Mouse (Mus musculus) embryonic fibroblast, embryonic 13.5 days (primary cell): Measurements from ENCODE around the gene Scml4. TPM values are rescaled to one million over a fixed set of nuclear protein-coding genes. Genes with fewer than 3 reads are reported as not detected.

Source experiments
- H3K27ac ChIP-seq: 2 replicates; pipeline ENCODE4 v1.5.1; 2012; ENCODE audit warnings: low read length, control low read depth, inconsistent platforms; ENCODE audit not compliant: insufficient read depth
- H3K4me1 ChIP-seq: 2 replicates; pipeline ENCODE4 v1.6.1; 2011; ENCODE audit warnings: low read length; ENCODE audit not compliant: control insufficient read depth, insufficient read depth
- H3K4me3 ChIP-seq: 2 replicates; pipeline ENCODE4 v1.5.1; 2011; ENCODE audit warnings: mild to moderate bottlenecking, control low read depth, low read length; ENCODE audit not compliant: insufficient read depth
- CTCF ChIP-seq: IDR thresholded peaks from 2 replicates; pipeline ENCODE4 v1.5.1; 2011; ENCODE audit warnings: mild to moderate bottlenecking, control low read depth, low read length, moderate library complexity, borderline replicate concordance; ENCODE audit not compliant: insufficient read depth
- POLR2A ChIP-seq: IDR thresholded peaks from 2 replicates; pipeline ENCODE4 v1.6.1; 2011; ENCODE audit warnings: low read depth, mild to moderate bottlenecking, control low read depth, low read length, moderate library complexity
- polyA plus RNA-seq: library from polyadenylated mRNA; stranded (reverse); fragments of >200 nt; gene quantifications from 2 replicates; pipeline ENCODE4 v1.2.4, GENCODE M21; 2011; ENCODE audit warnings: low read depth; ENCODE audit not compliant: missing spikeins, insufficient read length

Gene Scml4
- polyA plus RNA-seq, 1 experiment: 0.72 TPM

DNA sequence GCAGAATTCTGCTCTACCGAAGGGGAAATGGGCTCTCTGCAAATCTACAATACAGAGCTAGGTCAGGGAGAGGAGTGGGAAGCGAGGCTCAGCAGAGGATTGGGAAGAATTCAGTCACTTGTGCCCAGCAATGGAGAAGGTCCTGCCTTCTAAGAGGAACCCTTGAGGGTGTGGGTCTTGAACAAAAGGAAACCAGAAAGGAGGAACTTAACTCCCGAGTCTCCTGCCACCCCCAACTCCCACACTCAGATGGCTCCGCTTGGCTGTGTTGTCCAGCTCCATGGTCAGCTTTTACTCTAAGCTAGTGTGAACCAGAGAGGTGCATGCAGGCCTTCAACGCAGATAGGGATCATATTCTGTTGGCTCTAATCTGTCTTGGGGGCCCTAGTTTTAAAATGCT, 16.0 kb downstream of the Scml4 start:
- Histone ChIP-seq H3K4me1 (no peaks in the 10 kb centered on the region), H3K27ac (no peak overlapping the region), H3K4me3 (no peak overlapping the region)
- TF ChIP-seq CTCF: no peak
- no peak for TF ChIP-seq POLR2A

DNA sequence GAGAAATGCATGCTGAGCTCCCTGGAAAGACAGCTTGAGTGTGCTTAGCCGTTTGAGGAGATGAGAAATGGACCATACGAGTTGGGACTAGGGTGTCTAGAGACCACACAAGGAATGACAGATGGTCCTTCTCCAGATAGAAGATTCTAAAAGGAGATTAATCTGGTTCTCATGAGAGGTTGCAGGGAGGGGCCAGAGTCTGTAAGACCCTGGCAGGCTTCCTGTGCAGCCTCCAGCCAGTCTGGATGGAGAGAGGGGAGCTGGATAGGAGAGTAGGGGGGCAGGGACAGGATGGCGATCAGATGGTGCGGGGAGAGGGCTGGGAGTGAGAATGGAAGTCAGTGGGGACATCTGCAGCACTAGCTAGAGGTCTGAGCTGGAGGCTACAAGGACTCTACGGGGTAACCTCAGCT, 19.1 kb downstream of the Scml4 start:
- TF ChIP-seq CTCF (no peak), POLR2A (no peak)
- H3K27ac ChIP-seq: no peak overlapping the region

DNA sequence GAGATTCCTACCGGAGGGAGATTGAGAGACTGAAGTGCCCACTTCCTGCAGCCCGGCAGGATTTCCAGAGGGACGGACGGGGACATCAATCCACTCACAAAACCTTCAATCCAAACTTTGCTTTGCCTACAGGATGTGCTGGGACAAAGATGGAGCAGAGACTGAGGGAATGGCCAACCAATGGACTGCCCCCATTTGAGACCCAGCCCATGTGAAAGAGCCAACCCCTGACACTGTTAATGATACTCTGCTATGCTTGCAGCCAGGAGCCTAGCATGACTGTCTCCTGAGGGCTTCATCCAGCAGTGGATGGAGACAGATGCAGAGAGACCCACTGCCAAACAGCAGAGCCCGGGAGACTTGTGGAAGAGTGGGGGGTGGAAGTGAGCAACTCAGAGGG, 19.5 kb downstream of the Scml4 start:
- no peak for TF ChIP-seq CTCF
- Histone ChIP-seq H3K4me1 (no peaks in the 10 kb centered on the region), H3K4me3 (no peak overlapping the region), H3K27ac (no peak overlapping the region)

More for the DNA sequence above, 19.1 kb downstream of the Scml4 start:
- Histone ChIP-seq H3K4me1 (no peaks in the 10 kb centered on the region), H3K4me3 (no peak overlapping the region)

DNA sequence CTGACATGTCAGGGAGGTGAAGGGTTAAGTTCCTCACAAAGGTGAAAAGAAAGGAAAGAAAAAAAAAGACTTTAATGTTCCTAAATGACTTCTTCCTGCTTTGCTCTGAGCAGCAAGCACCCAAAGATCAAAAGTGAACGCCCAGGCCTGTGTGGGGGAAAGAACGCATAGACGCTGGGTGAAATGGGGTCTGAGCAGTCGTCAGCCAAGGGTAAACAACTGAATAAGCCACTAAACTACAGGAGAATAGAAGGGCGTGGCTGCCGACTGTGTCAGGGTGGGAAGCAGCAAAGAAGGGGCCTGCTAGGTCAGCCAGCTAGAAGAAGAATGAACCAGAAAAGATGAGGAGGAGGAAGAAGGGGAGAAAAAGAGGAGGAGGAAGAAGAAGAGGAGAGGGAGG, 26.9 kb downstream of the Scml4 start:
- no peak for TF ChIP-seq POLR2A
- TF ChIP-seq CTCF: no peak
- no peaks in the 10 kb centered on the region for H3K4me1 ChIP-seq
- H3K4me3 ChIP-seq: no peak overlapping the region
- H3K27ac ChIP-seq: no peak overlapping the region

DNA sequence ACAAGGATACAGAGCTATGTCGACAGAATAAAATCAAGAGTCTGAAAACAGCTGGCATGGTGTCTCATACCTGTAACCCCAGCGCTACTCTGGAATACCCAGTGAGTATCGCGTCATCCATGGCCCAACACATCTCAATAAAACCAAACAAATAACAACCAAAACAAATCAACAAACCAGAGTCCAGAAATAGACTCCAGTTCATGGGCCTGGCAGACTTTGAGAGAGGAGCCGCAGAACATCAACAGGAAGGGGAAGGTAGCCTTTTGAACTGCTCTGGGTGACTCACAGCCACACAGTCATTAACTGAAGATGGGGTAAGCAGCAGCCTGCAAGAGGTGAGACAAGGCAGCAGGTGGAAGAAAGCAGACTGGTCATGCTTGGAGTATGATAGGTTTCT, 28.1 kb downstream of the Scml4 start:
- Histone ChIP-seq H3K4me1 (no peaks in the 10 kb centered on the region), H3K4me3 (no peak overlapping the region), H3K27ac (no peak overlapping the region)
- TF ChIP-seq CTCF: no peak
- no peak for TF ChIP-seq POLR2A

DNA sequence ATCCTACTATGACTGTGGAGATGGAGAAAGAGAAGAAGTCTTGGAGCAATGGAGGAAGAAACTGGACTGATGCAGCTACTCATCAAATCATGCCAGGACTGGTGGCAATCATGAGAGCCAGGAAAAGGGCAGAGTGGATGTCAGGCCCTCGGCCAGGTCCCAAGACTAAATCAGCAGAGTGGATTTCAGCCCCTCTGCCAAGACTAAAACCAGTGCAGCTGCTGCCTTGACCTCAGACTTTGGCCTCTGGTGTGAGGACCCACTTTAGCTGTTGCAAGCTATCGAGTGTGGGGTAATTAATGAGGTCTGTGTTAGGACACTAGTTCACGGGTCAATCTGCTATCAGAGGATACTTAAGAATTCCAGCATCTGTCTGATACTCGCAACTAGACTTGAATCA, 30.2 kb downstream of the Scml4 start:
- Histone ChIP-seq H3K27ac (no peak overlapping the region), H3K4me1 (no peaks in the 10 kb centered on the region), H3K4me3 (no peak overlapping the region)
- TF ChIP-seq POLR2A (no peak), CTCF (no peak)

DNA sequence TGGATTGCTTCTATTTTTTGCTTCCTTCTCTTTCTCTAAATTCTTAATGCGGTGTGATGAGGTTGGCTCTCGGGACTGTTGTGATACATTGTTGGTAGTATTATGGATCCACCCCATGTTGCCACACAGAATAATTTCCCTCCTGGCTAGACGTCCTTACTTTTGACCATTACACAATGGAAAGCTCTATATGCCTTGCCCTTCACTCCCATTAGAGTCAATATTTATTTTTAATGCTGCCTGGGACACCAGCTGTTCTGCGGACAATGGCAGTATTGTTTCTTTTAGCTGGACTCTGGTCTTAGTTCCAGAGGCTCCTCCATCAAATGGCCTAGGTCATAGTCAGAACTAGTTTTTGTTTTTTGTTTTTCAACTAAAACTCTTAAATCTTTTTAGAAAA, 32.1 kb downstream of the Scml4 start:
- no peak for TF ChIP-seq CTCF
- TF ChIP-seq POLR2A: no peak
- H3K4me1 ChIP-seq: no peaks in the 10 kb centered on the region
- no peak overlapping the region for H3K4me3 ChIP-seq
- H3K27ac ChIP-seq: no peak overlapping the region

DNA sequence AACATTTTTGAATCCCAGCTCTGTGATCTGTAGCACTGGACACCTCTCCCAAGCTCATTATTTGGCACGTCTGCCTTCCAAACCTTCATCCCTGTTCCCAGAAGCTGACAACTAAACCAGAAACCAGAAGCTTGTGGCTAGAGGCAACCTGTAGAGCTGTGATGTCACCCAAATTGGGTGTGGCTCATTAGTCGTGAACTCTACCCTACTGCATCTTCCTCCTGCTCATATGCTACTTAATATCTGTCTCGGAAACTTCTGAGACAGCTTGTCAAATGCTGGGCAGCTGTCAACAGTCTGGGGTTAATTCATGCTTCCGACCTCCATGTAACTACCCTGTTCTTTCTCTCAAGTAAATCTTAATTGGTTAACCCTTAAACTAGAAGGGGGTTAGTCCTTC, 32.8 kb downstream of the Scml4 start:
- H3K27ac ChIP-seq: no peak overlapping the region
- no peak for TF ChIP-seq CTCF
- TF ChIP-seq POLR2A: no peak
- no peak overlapping the region for H3K4me3 ChIP-seq
- H3K4me1 ChIP-seq: no peaks in the 10 kb centered on the region

DNA sequence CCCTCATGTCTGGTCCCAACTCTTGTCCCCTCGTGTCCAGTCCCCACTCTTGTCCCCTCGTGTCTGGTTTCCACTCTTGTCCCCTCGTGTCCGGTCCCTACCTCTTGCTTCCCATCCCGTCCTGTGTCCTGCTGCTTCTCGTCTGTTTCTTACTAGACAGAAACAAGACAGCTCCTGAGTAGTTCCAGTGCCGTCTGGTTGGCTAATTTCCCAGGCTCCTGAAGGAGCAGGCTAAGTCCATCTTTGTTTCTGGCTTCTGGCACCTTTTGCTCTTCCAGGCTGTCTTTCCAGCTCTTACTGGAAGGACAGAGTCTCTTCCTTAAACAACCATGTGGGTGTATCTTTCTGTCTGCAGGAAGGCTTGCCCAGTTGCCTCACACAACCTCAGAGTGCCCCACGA, 33.7 kb downstream of the Scml4 start:
- no peak overlapping the region for H3K27ac ChIP-seq
- no peak for TF ChIP-seq POLR2A
- no peak for TF ChIP-seq CTCF

DNA sequence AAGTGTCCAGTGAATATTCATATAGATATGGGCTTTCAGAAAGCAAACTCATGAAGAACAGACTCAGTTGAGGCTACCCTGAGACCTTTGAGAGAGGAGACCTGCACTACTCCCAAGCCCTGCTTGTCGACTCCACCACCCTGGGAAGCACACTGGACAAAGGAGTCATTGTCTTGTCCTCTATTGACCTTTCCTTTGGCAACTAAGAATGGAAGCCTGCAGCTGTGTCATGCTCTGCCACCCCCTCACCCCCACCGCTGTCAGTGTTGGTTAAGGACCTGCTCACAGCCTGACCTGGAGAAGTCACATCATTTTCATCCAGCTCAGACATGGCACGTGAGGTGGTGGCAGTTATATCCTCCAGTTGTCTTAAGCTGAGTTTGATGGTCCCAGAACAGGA, 34.1 kb downstream of the Scml4 start:
- TF ChIP-seq CTCF (no peak), POLR2A (no peak)
- no peak overlapping the region for H3K4me3 ChIP-seq
- no peaks in the 10 kb centered on the region for H3K4me1 ChIP-seq
- H3K27ac ChIP-seq: no peak overlapping the region

More for the DNA sequence above, 33.7 kb downstream of the Scml4 start:
- H3K4me1 ChIP-seq: no peaks in the 10 kb centered on the region
- H3K4me3 ChIP-seq: no peak overlapping the region

DNA sequence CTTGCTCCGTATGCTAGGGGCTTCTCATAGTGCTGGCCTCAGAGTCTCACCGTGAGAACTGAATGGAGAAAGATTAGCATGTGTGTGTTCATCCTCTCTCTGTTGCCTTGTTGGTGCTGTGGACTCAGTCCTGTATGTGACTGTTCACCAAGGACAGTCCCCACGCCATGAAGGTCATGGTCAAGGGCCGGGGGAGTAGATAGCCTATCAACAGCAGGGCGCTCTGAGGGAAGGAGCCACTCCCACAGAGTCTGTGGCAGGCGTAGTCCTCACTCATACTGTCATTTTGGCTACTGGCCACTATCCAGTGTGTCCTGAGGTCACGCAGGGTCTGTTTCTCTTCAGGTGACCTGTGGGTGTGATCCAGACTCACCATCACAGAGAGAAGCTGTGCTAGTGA, 34.5 kb downstream of the Scml4 start:
- H3K4me1 ChIP-seq: no peaks in the 10 kb centered on the region
- H3K4me3 ChIP-seq: no peak overlapping the region
- no peak overlapping the region for H3K27ac ChIP-seq
- TF ChIP-seq CTCF (no peak), POLR2A (no peak)
